Mouse (Mus musculus): ENCODE data around the gene Arhgap28.
A peak's percentile ranks its signal among the peaks of the same experiment; 100 is the strongest.
"Not testable (repeated sequence)": the region's sequence is repeated elsewhere in the genome, so short reads cannot be mapped to it uniquely, and the experiment has no call there.

Arhgap28 gene

DNA sequence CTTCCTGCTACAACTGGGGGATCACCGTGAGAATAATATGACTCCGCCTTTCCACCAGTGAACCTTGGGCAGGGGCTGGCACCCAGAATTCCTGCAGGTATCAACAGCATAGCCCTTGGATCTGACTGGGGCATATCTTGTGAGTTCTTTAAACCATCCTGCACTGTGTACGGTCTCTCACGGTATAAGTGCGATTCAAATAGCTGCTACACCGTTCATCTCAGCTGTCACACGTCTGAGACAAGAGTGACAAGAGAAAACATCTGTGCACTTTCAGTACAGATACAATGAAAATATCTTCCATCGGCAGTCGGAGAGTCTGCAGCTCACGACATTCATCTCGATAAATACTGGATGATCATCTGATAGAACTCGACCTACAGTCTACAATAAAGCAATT is 126.3 kb downstream of the Arhgap28 start:
- DNase-seq (ENCODE audit: low spot score): no peak

DNA sequence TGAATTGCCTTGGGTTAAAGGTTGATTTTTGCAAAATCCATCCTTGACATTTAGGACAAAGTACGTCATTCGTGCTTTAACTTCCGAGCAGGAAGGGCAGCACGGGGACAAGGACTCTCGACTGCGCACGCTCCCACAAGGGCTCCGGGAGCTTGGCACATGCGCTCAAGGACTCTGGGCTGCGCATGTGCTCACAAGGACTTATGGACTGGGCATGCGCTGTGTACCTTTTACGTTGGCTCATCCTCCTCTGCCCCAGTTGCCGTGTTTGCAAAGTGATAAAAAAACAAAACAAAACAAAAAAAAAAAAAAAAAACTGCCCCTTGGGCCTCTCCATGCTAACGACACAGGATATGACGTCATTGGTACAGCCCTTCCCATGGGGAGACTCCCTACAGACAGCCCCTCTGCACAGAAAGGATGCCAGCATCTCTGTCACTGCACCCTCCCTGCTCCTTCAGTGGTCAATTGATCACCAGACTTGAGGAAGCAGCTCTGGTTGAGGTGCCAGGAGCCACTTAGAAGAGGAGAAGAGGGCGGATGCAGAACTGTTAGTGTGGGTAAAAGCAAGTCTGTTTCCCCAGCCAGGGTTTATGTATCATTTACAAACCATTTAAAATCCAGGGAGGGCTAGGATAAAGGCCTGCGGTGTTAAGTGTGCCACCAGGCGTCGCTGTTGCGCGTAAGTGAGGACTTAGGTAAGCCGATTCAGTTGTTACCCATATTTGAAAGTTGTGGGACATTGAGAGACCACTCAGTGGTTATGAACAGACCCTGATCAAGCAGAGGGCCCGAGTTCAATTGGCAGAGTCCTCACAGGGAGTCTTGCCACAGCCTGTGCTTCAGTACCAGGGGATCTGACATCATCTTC is 134.0 kb downstream of the Arhgap28 start:
- DNase-seq (ENCODE audit: low spot score): peak; percentile 68

DNA sequence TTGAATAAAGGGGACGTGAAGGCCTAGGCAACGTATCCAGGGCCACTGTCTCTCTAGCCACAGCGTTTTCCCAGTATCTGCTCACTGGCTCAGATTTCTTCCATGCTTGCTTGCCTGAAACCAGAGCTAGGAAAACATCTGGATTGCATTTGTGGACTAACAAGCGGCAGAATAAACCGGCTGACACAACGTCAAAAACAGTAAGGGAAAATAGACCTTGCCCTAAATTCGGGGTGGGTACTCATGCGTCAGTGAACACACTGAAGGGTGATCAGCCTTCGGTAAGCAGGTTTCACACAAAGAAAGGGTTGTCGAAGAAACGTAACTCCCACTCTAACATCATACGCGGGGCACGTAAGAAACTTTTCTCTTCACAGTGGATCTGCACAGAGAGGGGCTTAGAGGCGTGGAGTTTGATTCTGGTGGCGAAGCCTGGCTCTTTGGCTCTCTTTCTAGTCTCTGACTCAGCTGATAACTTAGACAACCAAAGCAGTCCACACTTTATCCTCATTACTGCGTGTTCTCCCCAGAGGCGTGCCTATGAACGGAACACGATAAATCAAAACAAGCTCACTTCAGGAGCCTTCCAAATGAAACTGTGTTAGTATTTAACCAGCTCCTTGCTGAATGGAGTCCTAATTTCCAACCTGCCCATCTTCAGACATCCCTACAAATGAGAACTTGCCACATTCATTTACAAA is 137.2 kb downstream of the Arhgap28 start:
- DNase-seq (ENCODE audit: low spot score): no peak

DNA sequence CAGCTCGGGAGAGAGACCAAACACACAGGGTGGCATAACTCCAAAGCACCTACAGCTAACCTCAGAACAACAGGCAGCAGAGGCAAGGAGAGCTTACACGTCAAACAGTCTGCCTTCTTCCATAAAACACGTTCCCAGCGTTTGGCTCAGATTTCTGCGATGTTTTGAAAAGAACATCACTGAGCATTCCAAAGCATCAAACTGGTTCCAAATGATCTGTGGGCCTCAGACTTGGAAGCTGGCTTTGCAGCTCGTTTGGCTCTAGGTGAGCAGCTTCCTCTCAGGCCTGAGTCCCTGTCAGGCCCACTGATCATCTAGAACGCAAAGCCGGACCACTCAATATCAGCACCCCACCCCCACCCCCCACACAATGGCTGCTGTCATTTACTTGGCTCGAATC is 137.9 kb downstream of the Arhgap28 start:
- no peak for DNase-seq (ENCODE audit: low spot score)

DNA sequence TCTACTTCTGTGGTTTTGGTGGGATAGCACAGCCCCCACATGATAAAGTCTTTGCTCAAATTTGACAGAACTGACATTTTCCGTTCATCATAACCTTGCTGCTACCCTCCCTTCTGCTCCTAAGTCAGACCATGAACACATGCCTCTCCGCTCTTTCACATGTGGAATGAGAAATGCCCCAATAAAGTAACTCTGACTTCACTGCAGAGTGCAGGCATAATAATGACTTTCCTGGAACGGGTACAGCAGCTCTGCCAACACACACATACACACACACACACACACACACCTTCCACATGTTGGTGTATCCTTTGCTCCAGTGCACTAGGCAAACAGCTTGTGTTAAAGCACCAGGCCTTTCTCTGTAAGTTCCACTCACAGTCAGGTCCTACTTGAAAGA is 139.0 kb downstream of the Arhgap28 start:
- DNase-seq (ENCODE audit: low spot score): no peak

DNA sequence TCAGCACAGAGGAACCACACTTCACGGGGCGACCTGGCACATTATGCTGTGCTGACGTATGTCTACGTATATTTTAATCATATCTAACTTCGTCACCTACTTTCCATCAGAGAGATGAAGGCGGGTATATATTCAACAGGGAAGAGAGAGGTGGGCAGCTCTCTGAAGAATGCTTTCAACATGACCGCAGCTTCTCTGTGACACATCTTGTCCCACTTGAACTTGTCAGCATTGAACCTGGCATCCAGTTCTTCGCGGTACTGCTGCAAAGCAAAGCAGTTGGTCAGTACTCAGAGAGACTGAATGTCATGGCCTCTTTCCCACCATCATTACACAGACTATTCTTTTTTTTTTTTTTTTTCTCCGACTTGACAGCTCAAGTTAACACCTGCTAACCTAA is 139.6 kb downstream of the Arhgap28 start:
- DNase-seq (ENCODE audit: low spot score): no peak

DNA sequence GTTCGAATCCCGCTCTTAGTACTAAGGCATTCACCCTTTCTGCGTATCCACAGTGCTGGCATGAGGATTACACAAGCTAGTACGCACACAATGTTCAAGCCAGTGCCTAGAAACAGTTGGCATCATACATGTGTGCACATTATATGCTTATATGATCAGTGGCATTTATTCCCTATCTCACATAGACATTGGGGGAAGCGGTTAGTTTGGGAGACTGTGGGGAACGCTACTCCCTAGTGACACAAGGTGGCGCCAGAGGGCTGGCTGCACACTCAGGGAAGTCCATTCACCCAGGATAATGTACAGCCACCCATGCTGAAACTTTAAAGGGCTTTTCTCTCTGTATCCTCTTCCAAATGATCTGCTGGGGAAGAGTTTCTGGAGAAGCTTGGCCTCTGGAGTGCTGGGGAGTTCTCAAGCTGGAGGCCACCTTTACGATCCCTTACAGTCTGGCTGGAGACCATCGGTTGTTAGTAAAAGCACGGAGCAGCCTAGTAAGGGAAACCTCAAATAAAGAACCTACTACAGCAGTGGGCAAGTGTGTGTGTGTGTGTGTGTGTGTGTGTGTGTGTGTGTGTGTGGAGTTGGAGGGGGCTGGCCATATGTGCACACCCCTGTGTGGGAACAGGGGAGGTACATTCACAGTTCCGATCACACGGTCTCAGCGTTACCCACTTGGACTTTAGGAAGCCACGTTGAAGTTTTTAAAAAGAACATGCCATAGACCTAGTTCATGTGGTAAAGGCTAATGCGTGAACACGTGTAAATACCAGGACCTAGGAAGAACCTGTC is 142.0 kb downstream of the Arhgap28 start:
- peak; percentile 47 for DNase-seq (ENCODE audit: low spot score)

DNA sequence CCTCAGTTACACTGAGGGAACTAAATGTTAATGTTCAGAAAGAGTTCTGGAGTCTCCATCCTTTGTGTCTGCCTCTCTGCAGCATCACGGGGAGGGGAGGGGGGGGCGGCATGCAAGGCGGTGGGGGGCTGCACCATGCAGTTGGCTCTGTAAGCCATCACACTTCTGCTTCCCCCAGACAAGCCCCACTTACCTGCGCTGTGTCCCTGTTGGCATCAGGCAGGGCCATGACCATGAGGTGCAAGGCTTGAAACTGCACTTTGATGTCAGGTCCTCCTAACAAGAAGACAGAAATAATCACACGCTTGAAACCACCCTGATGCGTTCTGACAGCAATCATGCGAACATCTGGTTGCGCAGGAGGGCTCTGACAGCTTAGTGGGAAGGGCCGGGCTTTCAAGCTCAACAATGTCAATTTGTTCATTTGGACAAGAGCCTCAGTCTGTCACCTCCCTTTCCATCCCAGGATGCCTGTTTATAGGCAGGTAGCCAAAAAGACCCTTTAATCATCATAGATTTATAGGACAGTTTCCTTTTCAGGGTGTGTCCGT is 142.8 kb downstream of the Arhgap28 start:
- DNase-seq (ENCODE audit: low spot score): no peak

DNA sequence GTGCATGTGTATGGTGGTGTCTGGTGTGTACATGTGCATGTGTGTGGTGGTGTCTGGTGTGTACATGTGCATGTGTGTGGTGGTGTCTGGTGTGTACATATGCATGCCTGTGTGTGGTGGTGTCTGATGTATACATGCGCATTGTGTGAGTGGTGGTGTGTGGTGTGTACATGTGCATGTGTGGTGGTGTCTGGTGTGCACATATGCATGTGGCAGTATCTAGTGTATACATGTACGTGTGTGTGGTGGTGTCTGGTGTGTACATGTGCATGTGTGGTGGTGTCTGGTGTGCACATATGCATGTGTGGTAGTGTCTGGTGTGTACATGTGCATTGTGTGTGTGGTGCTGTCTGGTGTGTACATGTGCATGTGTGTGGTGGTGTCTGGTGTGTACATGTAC is 162.4 kb downstream of the Arhgap28 start:
- not testable (repeated sequence) for DNase-seq (ENCODE audit: low spot score)

DNA sequence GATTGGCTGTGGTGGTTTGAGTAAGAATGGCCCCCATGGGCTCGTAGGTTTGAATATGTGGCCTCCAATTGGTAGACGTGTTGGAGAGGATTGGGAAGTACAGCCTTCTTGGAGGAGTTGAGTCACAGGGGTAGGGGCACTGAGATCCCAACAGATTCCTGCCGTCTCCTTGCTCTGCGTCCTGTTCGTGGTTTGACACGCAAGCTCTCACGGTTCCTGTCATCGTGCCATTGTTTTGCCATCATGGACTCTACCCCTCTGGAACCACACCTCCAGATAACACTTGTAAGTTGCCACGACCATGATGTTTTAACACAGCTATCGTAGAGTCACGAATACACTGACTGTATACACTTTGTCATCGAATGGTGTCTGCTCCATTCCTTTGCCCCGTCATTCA is 165.0 kb downstream of the Arhgap28 start:
- no peak for DNase-seq (ENCODE audit: low spot score)

DNA sequence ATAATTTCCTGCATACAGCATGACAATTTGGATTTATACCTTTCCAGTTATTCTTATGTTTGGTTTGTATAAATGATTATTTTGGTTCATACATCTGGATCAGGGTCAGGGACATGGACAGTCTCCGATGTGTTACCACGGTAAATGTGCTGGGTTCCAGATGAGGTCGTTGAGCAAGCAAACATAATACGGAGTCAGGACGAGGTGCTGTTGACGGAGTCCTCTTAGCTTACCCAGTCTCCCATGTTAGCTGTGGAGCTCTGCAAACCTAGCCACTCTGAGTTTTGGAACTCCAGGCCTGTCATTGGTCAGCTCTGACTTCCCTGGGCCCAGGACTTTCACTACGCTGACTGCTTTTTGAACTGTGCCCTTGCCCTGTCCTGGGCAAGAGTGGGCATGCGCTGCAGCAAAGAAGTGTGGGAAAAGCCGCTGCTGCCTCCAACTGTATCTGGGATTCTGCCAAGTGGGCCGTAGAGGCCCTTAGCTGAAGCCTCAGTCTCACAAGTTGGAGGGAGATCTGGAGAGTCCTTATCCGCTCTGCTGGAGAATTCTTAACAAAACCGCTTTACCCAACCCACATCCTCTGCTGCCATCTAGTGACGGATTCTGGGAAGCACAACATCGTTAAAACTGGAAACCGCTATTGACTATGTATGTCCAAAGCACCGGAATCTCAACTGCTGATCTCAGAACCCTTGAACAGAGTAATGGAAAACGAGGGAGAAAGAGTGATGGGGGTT is 166.4 kb downstream of the Arhgap28 start:
- DNase-seq (ENCODE audit: low spot score): peak; percentile 68

DNA sequence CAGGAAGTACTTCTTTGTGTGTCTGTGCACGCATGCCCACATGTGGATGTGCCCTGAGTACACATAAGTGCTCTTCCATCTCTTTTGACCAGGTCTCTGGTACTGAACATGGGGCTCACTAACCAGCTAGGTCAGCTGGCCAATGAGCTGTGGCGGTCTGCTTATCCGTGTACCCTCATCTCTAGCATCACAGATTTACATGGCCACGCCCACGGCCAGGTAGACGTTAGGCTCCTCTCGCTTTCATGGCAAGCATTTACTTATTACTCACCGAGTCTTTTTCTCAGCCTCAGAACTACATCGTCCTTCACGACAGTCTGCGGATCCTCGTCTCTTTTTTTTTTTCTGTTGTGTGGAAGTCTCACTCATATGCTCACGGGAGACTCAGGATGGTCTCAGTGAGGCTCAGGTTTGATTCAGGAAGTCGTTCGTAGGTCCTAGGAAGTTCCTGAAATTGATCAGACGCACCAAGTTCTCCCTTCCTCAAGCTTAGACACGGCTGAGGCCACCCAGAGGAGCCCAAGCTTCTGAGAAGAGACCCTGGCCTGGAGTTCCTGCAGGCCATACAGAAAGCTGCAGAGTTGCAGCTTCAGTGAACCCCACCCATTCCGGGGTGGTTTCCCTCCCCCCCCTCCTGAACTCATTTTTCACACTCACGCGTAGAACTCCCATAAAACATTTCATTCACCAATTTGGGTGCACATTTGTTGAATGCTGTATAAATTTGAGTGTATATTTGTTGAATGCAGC is 167.6 kb downstream of the Arhgap28 start:
- no peak for DNase-seq (ENCODE audit: low spot score)

DNA sequence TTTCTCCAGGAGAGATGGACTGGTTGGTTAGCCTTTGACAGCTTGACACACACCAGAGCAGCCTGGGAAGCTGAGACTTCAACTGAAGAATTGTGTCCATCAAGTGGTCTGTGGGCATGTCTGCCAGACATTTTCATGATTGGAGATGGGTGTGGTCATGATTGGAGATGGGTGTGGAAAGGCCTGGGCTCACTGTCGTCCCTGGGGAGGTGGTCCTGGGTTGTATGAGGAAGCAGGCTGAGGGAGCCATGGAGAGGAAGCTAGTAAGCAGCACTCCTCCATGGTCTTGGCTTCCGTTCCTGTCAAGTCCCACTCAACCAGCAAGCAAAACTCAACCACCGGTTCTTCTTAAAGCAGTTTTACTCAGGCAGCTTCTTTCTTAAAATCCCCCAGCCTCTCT is 176.5 kb downstream of the Arhgap28 start:
- DNase-seq (ENCODE audit: low spot score): no peak

DNA sequence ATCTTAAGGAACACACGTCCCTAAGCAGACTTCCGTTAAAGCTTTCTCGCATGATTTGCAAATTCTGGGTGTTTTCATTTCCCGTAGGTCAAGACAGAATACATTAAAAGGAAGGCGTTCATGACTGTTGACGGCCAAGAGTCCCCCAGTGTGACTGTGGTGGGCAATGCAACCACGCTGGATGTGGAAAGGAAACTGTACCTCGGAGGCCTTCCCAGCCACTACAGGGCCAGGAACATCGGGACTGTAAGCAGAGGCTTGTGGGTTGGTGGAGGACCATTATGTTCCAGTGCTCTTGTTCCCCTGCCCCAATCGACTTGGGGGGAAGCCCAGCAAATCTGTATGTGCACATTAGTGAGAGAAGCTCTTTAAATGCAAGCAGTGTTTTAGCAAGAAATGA is 187.0 kb downstream of the Arhgap28 start:
- DNase-seq (ENCODE audit: low spot score): no peak

DNA sequence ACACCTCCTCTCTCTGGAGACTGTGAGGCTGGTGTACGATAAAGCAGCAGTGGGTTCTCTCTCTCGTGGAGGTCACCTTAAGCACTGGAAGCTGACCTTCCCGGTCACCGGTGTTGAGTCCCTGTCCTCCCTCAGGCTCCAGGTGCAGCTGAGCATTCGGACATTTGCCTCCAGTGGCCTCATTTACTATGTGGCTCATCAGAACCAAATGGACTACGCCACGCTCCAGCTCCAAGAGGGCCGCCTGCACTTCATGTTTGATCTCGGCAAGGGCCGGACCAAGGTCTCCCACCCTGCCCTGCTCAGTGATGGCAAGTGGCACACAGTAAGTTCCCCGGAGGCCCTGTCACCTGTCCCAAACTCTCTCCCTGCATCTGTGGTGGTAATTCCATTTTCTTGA is 188.2 kb downstream of the Arhgap28 start:
- no peak for DNase-seq (ENCODE audit: low spot score)

DNA sequence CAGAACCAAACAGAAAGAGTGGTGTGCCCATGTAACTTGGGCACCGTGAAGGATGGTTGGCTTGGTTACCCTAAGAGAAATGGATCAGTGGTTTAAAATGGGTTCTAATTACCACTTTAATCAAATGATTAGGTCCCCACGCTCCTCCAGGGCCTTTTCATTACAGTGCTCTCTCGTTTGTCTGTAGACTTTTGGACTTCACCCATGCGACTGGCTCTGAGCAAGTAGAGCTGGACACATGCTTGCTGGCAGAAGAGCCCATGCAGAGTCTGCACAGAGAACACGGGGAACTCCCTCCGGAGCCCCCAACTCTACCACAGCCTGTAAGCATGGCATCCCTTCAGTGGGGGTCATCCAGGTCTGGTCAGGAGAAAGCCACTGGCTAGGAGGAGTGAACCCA is 190.3 kb downstream of the Arhgap28 start:
- no peak for DNase-seq (ENCODE audit: low spot score)

DNA sequence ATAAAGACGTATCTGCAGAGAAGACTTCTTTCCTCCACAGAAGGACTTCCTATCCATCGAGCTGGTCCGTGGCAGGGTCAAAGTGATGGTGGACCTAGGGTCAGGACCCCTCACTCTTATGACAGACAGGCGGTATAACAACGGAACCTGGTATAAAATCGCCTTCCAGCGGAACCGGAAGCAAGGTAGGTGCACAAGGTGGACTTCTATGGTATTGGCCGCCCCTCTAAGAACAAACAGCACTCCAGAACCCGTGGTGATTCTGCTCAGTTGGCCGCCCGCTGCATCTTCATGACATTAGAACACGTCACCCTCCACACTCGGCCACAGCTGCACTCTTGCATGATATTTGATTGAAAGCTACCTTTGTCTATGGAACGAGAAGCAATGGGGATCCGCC is 194.7 kb downstream of the Arhgap28 start:
- DNase-seq (ENCODE audit: low spot score): no peak

Data from MN1 (cell line).